Mouse (Mus musculus) stomach, embryonic 14.5 days (tissue): Measurements from ENCODE around the gene Myh14. TPM values are rescaled to one million over a fixed set of nuclear protein-coding genes. Genes with fewer than 3 reads are reported as not detected.

Experiments
- ATAC-seq: fragments of 200-750 bp; cut with Nextera tagmentation; 2 replicates; pipeline ENCODE4 v1.8.0; 2017; ENCODE audit warnings: low read depth, moderate TSS enrichment; ENCODE audit not compliant: insufficient number of reproducible peaks, insufficient read depth, low FRiP score
- H3K27ac ChIP-seq: fragments of 300-500 bp; sonication (generic); 2 replicates; pipeline ENCODE4 v1.5.1; 2014; ENCODE audit warnings: mild to moderate bottlenecking, low read length, moderate library complexity, mixed read lengths
- H3K27me3 ChIP-seq: fragments of 300-500 bp; sonication (generic); 2 replicates; pipeline ENCODE4 v1.6.1; 2014; ENCODE audit warnings: low read length, control low read depth, mixed read lengths; ENCODE audit not compliant: control insufficient read depth, insufficient read depth
- H3K36me3 ChIP-seq: fragments of 300-500 bp; sonication (generic); 2 replicates; pipeline ENCODE4 v1.6.1; 2014; ENCODE audit warnings: mild to moderate bottlenecking, control low read depth, low read length, moderate library complexity, mixed read lengths; ENCODE audit not compliant: control insufficient read depth, insufficient read depth
- H3K4me1 ChIP-seq: fragments of 300-500 bp; sonication (generic); 2 replicates; pipeline ENCODE4 v1.6.1; 2014; ENCODE audit warnings: low read length, control low read depth, mixed read lengths; ENCODE audit not compliant: control insufficient read depth, insufficient read depth
- H3K4me2 ChIP-seq: fragments of 300-500 bp; sonication (generic); replicated peaks from 2 replicates; pipeline ENCODE4 v1.6.1; 2014; ENCODE audit warnings: low read depth, low read length, control low read depth
- H3K4me3 ChIP-seq: fragments of 300-500 bp; sonication (generic); 2 replicates; pipeline ENCODE4 v1.5.1; 2014; ENCODE audit warnings: low read depth, low read length, control low read depth
- H3K9ac ChIP-seq: fragments of 300-500 bp; sonication (generic); replicated peaks from 2 replicates; pipeline ENCODE4 v1.6.1; 2014; ENCODE audit warnings: low read depth, mild to moderate bottlenecking, control low read depth, low read length, moderate library complexity, mixed read lengths
- H3K9me3 ChIP-seq: fragments of 300-500 bp; sonication (generic); 2 replicates; pipeline ENCODE4 v1.6.1; 2016; ENCODE audit warnings: low read depth, low read length, control low read depth; ENCODE audit not compliant: control insufficient read depth
- WGBS: fragments of 180-500 bp; shearing (Covaris S2); extraction: QIAGEN DNeasy Blood & Tissue Kit; methylation state at CpG from one replicate; pipeline ENCODE4 v1.1.7; 2014; 5-methylcytosine and 5-hydroxymethylcytosine counted together
- polyA plus RNA-seq: library from polyadenylated mRNA; unstranded; fragments of >200 nt; fragmentation: Nextera tagmentation; extraction: Ambion mirVana; gene quantifications from 2 replicates; pipeline ENCODE4 v1.2.1, GENCODE M21; 2014

Gene Myh14
- polyA plus RNA-seq, 1 experiment from 2014 or later: 15.8 TPM

GRCm38 (mm10) chr7:44625241-44626067, 45.2 kb downstream of the Myh14 start:
- H3K4me3 ChIP-seq: no peak overlapping the region
- ATAC-seq: no peak
- H3K27me3 ChIP-seq: no peaks in the 10 kb centered on the region
- H3K27ac ChIP-seq: no peak overlapping the region
- H3K9me3 ChIP-seq: no peaks in the 10 kb centered on the region
- 89% methylated on average over 13 of the region's 13 CpGs for WGBS
- H3K4me1 ChIP-seq: no peaks in the 10 kb centered on the region
- no peaks in the 10 kb centered on the region for H3K36me3 ChIP-seq
- H3K9ac ChIP-seq: no peak overlapping the region
- no peak overlapping the region for H3K4me2 ChIP-seq

- Histone ChIP-seq H3K4me3 (no peak overlapping the region), H3K9ac (no peak overlapping the region), H3K36me3 (no peaks in the 10 kb centered on the region), H3K4me1 (no peaks in the 10 kb centered on the region), H3K4me2 (no peak overlapping the region), H3K27ac (no peak overlapping the region), H3K9me3 (no peaks in the 10 kb centered on the region), H3K27me3 (no peaks in the 10 kb centered on the region)
- 63% methylated on average over 14 of the region's 14 CpGs for WGBS
- ATAC-seq: no peak
These were observed 45.8 kb downstream of the Myh14 start for GRCm38 (mm10) chr7:44624828-44625227.

GRCm38 (mm10) chr7:44624543-44624826, 46.2 kb downstream of the Myh14 start:
- no peak overlapping the region for H3K9ac ChIP-seq
- H3K27me3 ChIP-seq: no peaks in the 10 kb centered on the region
- H3K4me3 ChIP-seq: no peak overlapping the region
- no peaks in the 10 kb centered on the region for H3K9me3 ChIP-seq
- no peaks in the 10 kb centered on the region for H3K36me3 ChIP-seq
- no peak overlapping the region for H3K4me2 ChIP-seq
- no peaks in the 10 kb centered on the region for H3K4me1 ChIP-seq
- 76% methylated on average over 3 of the region's 3 CpGs for WGBS
- no peak for ATAC-seq
- no peak overlapping the region for H3K27ac ChIP-seq

GRCm38 (mm10) chr7:44623714-44624542, 46.7 kb downstream of the Myh14 start:
- no peak for ATAC-seq
- no peak overlapping the region for H3K27ac ChIP-seq
- no peak overlapping the region for H3K9ac ChIP-seq
- H3K36me3 ChIP-seq: no peaks in the 10 kb centered on the region
- no peak overlapping the region for H3K4me3 ChIP-seq
- H3K4me1 ChIP-seq: no peaks in the 10 kb centered on the region
- H3K4me2 ChIP-seq: no peak overlapping the region
- H3K27me3 ChIP-seq: no peaks in the 10 kb centered on the region
- H3K9me3 ChIP-seq: no peaks in the 10 kb centered on the region
- 37% methylated on average over 18 of the region's 18 CpGs for WGBS

GRCm38 (mm10) chr7:44617059-44617458, 53.6 kb downstream of the Myh14 start:
- Histone ChIP-seq H3K4me1 (no peaks in the 10 kb centered on the region), H3K9me3 (no peaks in the 10 kb centered on the region), H3K27me3 (no peaks in the 10 kb centered on the region), H3K27ac (no peak overlapping the region), H3K4me3 (no peak overlapping the region), H3K4me2 (no peak overlapping the region), H3K36me3 (no peaks in the 10 kb centered on the region), H3K9ac (no peak overlapping the region)
- no peak for ATAC-seq
- WGBS: 70% methylated on average over 3 of the region's 3 CpGs

GRCm38 (mm10) chr7:44615987-44616386, 54.7 kb downstream of the Myh14 start:
- ATAC-seq: no peak
- no peak overlapping the region for H3K4me3 ChIP-seq
- H3K27me3 ChIP-seq: no peaks in the 10 kb centered on the region
- no peaks in the 10 kb centered on the region for H3K4me1 ChIP-seq
- H3K9ac ChIP-seq: no peak overlapping the region
- no peaks in the 10 kb centered on the region for H3K36me3 ChIP-seq
- H3K27ac ChIP-seq: no peak overlapping the region
- H3K9me3 ChIP-seq: no peaks in the 10 kb centered on the region
- WGBS: 75% methylated on average over 14 of the region's 14 CpGs
- H3K4me2 ChIP-seq: no peak overlapping the region

- 9% methylated on average over 10 of the region's 10 CpGs for WGBS
- no peak overlapping the region for H3K4me3 ChIP-seq
- no peaks in the 10 kb centered on the region for H3K36me3 ChIP-seq
- H3K4me2 ChIP-seq: no peak overlapping the region
- no peaks in the 10 kb centered on the region for H3K4me1 ChIP-seq
- H3K9ac ChIP-seq: no peak overlapping the region
- no peaks in the 10 kb centered on the region for H3K9me3 ChIP-seq
- no peak overlapping the region for H3K27ac ChIP-seq
- no peak for ATAC-seq
- H3K27me3 ChIP-seq: no peaks in the 10 kb centered on the region
These were observed 55.3 kb downstream of the Myh14 start for GRCm38 (mm10) chr7:44615309-44615708.

GRCm38 (mm10) chr7:44614041-44614688, 56.5 kb downstream of the Myh14 start:
- Histone ChIP-seq H3K27ac (no peak overlapping the region), H3K4me1 (no peaks in the 10 kb centered on the region), H3K27me3 (no peaks in the 10 kb centered on the region), H3K9me3 (no peaks in the 10 kb centered on the region), H3K36me3 (no peaks in the 10 kb centered on the region), H3K9ac (no peak overlapping the region), H3K4me3 (no peak overlapping the region), H3K4me2 (no peak overlapping the region)
- ATAC-seq: no peak
- WGBS: 9% methylated on average over 20 of the region's 20 CpGs
